16 mouse cellular contexts compared by ENCODE assay signal in the genomic region with DNA sequence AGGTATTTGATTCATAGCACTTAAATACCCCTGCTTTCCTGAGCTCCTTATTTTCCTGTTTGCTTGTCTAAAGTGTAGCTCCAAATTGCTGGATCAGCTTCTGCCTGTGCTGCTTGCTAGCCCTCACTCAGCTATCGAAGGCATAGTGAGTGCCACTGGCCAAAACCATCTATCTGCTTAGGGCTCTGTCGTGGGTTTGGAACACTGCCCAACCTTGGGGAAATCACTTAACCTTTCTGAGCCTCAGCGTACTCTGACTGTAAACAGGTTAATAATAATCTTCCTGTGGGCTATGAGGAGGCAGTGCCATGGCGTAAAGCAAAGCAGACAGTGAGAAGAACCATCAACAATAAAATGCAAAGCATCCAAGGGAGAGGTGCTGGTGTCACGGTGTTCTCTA.
DNase-seq lines count a peak whose midpoint lies in the region; ATAC-seq and TF ChIP-seq lines count a peak whose summit lies in the region.
"Had no signal": no experiment of that assay in that cellular context is flagged by ENCODE, and none has a peak within 500 bp of the region (broad histone marks: within the 10 kb centered on the region; RNA-seq: fewer than 3 reads in every experiment).

No protein-coding gene starts in this region.

- ATAC-seq in liver, embryonic 11.5 days (replicated peaks; ENCODE audit: low FRiP score), result no peak
- no peak for ATAC-seq in hindbrain, embryonic 14.5 days (ENCODE audit: low FRiP score)
- ATAC-seq: lung, postnatal 0 days had no signal

- H3K4me1 ChIP-seq in heart, adult 2 months (ENCODE audit: control insufficient read depth, insufficient read depth, low read length), result no peaks in the 10 kb centered on the region
- no peaks in the 10 kb centered on the region; the same call in none of the 2 replicates for H3K4me1 ChIP-seq in liver, embryonic 11.5 days (replicated peaks; ENCODE audit: control insufficient read depth, insufficient read depth, low read length)
- H3K4me1 ChIP-seq in hindbrain, embryonic 14.5 days (replicated peaks; ENCODE audit: control insufficient read depth, insufficient read depth, low read length), result peaks cover 12% of the 10 kb centered on the region

- peak; percentile 41 for DNase-seq in heart, adult 11 months
- no peak for DNase-seq in heart, adult 2 months
- DNase-seq in A20 (ENCODE audit: low read depth, low spot score), result peak; percentile 8
- peak; percentile 70 for DNase-seq in kidney, adult 9 months
- DNase-seq in liver, embryonic 11.5 days (ENCODE audit: low spot score), result no peak
- no peak for DNase-seq in cerebellum, adult 8-10 months
- DNase-seq in hindbrain, embryonic 14.5 days (ENCODE audit: low spot score), result no peak
- DNase-seq in spleen, postnatal 10 days (ENCODE audit: low spot score in 2 of 2), result no peak
- DNase-seq: cerebellum, postnatal 36 days; gastrocnemius, postnatal 25 days; right cerebral cortex, postnatal 4 days had no signal

- TF ChIP-seq CTCF in heart, adult 2 months (IDR thresholded peaks at IDR 0.05), result no peak

- H3K36me3 ChIP-seq in heart, adult 2 months (ENCODE audit: control insufficient read depth, insufficient read depth, low read length), result no peaks in the 10 kb centered on the region
- no peaks in the 10 kb centered on the region for H3K36me3 ChIP-seq in liver, embryonic 11.5 days (ENCODE audit: control insufficient read depth, insufficient read depth, low read length)
- H3K36me3 ChIP-seq in hindbrain, embryonic 14.5 days (replicated peaks; ENCODE audit: control insufficient read depth, insufficient read depth), result no peaks in the 10 kb centered on the region
- H3K36me3 ChIP-seq: hindbrain, embryonic 15.5 days; limb, embryonic 12.5 days had no signal

- no peaks in the 10 kb centered on the region for H3K9me3 ChIP-seq in liver, embryonic 11.5 days (ENCODE audit: control insufficient read depth, low read length)
- no peaks in the 10 kb centered on the region for H3K9me3 ChIP-seq in hindbrain, embryonic 14.5 days (ENCODE audit: control insufficient read depth, low read length)
- H3K9me3 ChIP-seq: G1E; hindbrain, embryonic 15.5 days; limb, embryonic 12.5 days had no signal

- no peak for TF ChIP-seq POLR2A in heart, adult 2 months (IDR thresholded peaks at IDR 0.05; ENCODE audit: insufficient read depth, low read depth, low read length)

- WGBS in heart, adult 2 months, result 43% methylated on average over 5 of the region's 5 CpGs
- 66% methylated on average over 5 of the region's 5 CpGs for WGBS in liver, embryonic 11.5 days
- 57% methylated on average over 5 of the region's 5 CpGs for WGBS in hindbrain, embryonic 14.5 days

- TF ChIP-seq EP300 in heart, adult 2 months (IDR thresholded peaks at IDR 0.05; ENCODE audit: insufficient read depth, low read depth, low read length), result no peak

- no peaks in the 10 kb centered on the region for H3K27me3 ChIP-seq in heart, adult 2 months (ENCODE audit: control insufficient read depth, insufficient read depth, low read length)
- no peaks in the 10 kb centered on the region for H3K27me3 ChIP-seq in liver, embryonic 11.5 days (replicated peaks; ENCODE audit: control insufficient read depth, insufficient read depth, low read length)
- H3K27me3 ChIP-seq in hindbrain, embryonic 14.5 days (ENCODE audit: control insufficient read depth, insufficient read depth, low read length), result no peaks in the 10 kb centered on the region
- H3K27me3 ChIP-seq: limb, embryonic 12.5 days had no signal

- H3K4me2 ChIP-seq in liver, embryonic 11.5 days, result peak overlapping the region; percentile 8; the same call in 1 of the 2 replicates
- no peak overlapping the region for H3K4me2 ChIP-seq in hindbrain, embryonic 14.5 days (replicated peaks)
- H3K4me2 ChIP-seq: hindbrain, embryonic 15.5 days; limb, embryonic 12.5 days had no signal

- no peaks in the 10 kb centered on the region for H3K79me2 ChIP-seq in heart, adult 2 months (replicated peaks; ENCODE audit: control insufficient read depth, insufficient read depth, low read length)

- intact Hi-C loops in heart, adult 2 months (cut with DNase I), result no loop called here

- H3K9ac ChIP-seq in heart, adult 2 months (ENCODE audit: low read depth, low read length), result no peak overlapping the region
- no peak overlapping the region for H3K9ac ChIP-seq in liver, embryonic 11.5 days (ENCODE audit: low read depth, low read length)
- H3K9ac ChIP-seq in hindbrain, embryonic 14.5 days, result no peak overlapping the region
- H3K9ac ChIP-seq: hindbrain, embryonic 15.5 days; limb, embryonic 12.5 days had no signal

- no peak overlapping the region for H3K27ac ChIP-seq in heart, adult 2 months
- no peak overlapping the region for H3K27ac ChIP-seq in liver, embryonic 11.5 days (ENCODE audit: low read depth, low read length)
- no peak overlapping the region for H3K27ac ChIP-seq in hindbrain, embryonic 14.5 days
- H3K27ac ChIP-seq: hindbrain, embryonic 15.5 days; left cerebral cortex, adult 2 months; limb, embryonic 12.5 days had no signal

- H3K4me3 ChIP-seq in heart, adult 2 months, result no peak overlapping the region
- no peak overlapping the region for H3K4me3 ChIP-seq in liver, embryonic 11.5 days (ENCODE audit: low read depth, low read length)
- no peak overlapping the region for H3K4me3 ChIP-seq in hindbrain, embryonic 14.5 days (replicated peaks; ENCODE audit: low read length)
- H3K4me3 ChIP-seq: hindbrain, embryonic 15.5 days; left cerebral cortex, adult 2 months; limb, embryonic 12.5 days had no signal

Comparison
In these comparisons a context has a peak if more than half of its experiments do, and no peak if none do; other contexts are left out.
1. DNase-seq: peak in heart, adult 11 months (single experiment), A20 (single experiment) and kidney, adult 9 months (single experiment); none in heart, adult 2 months (0 of 2), liver, embryonic 11.5 days (single experiment), cerebellum, adult 8-10 months (single experiment), hindbrain, embryonic 14.5 days (single experiment) and spleen, postnatal 10 days (0 of 2).